Mouse (Mus musculus) embryonic fibroblast, embryonic 13.5 days (primary cell): ENCODE data around the gene Gtf2f1.

ENCODE experiments used
- CTCF ChIP-seq: IDR thresholded peaks from 2 replicates; pipeline ENCODE4 v1.5.1; 2011; ENCODE audit warnings: mild to moderate bottlenecking, control low read depth, low read length, moderate library complexity, borderline replicate concordance; ENCODE audit not compliant: insufficient read depth
- POLR2A ChIP-seq: IDR thresholded peaks from 2 replicates; pipeline ENCODE4 v1.6.1; 2011; ENCODE audit warnings: low read depth, mild to moderate bottlenecking, control low read depth, low read length, moderate library complexity

DNA sequence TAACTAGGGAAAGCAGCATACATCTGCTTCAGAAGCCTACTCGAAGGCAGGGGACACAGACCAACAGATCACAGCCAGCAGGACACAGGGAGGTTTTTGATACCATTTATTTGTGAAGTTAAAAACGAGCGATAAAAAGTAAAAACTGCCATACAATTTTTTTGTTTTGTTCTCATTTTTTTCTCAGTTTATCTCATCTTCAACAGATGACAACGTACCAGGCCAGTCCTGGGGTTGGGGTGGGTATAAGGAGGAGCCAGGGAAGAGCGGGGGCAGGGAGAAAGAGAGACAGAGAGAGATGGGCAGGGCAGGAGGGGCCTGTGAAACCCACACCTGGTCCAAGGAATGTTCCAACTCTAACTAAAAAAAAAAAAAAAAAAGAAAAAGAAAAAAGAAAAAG lies 9.9 kb upstream of the Gtf2f1 start:
- TF ChIP-seq POLR2A: no peak
- TF ChIP-seq CTCF: no peak
